Mouse (Mus musculus): Measurements from ENCODE around the gene Bcar3. TPM values are rescaled to one million over a fixed set of nuclear protein-coding genes. Genes with fewer than 3 reads are reported as not detected.
A peak's percentile ranks its signal among the peaks of the same experiment; 100 is the strongest.

Gene Bcar3
- polyA plus RNA-seq, 1 experiment from 2014 or later: 2.8 TPM

DNA sequence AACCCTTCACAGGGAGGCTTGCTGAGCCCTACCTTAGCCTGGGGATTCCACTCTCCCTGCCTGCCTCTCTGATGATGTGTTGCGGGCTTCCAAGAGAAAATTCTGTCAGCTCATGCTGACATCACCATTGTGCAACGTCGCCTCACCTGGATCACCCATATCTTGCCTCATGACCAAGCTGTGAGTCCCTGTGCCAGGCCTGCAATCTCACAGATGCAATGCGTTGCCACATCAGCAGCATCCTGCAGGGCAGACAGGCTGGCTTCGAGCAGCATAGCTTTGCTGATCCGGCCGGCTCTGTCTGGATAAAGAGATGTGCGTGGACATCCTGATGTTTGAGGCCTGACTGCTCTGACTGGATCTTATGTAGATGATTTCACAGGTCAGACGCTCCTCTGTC, 169.2 kb downstream of the Bcar3 start:
- 86% methylated on average over 9 of the region's 9 CpGs for WGBS
- ATAC-seq (ENCODE audit: insufficient number of reproducible peaks, insufficient read depth, low FRiP score, low read depth): no peak
- H3K4me3 ChIP-seq (ENCODE audit: control insufficient read depth in 1 of 2, insufficient read depth in 1 of 2, low read depth in 1 of 2, low read length in 2 of 2): no peak overlapping the region
- no peak overlapping the region for H3K9ac ChIP-seq (ENCODE audit: low read length)
- H3K9me3 ChIP-seq (ENCODE audit: control insufficient read depth, low read length): no peaks in the 10 kb centered on the region
- no peak overlapping the region for H3K27ac ChIP-seq (replicated peaks in 1 of 2; ENCODE audit: control insufficient read depth in 1 of 2, insufficient read depth in 1 of 2, low read depth in 2 of 2, low read length in 2 of 2)
- peaks cover 0 to 5% of the 10 kb centered on the region in 2 experiments; a peak in 3 of 4 replicates for H3K4me1 ChIP-seq (ENCODE audit: control insufficient read depth in 2 of 2, insufficient read depth in 2 of 2, low read length in 2 of 2)
- H3K27me3 ChIP-seq (ENCODE audit: control insufficient read depth, insufficient read depth, low read length): peaks cover 59% of the 10 kb centered on the region
- H3K36me3 ChIP-seq (ENCODE audit: control insufficient read depth, insufficient read depth, low read length): no peaks in the 10 kb centered on the region
- H3K4me2 ChIP-seq (ENCODE audit: low read length): no peak overlapping the region

DNA sequence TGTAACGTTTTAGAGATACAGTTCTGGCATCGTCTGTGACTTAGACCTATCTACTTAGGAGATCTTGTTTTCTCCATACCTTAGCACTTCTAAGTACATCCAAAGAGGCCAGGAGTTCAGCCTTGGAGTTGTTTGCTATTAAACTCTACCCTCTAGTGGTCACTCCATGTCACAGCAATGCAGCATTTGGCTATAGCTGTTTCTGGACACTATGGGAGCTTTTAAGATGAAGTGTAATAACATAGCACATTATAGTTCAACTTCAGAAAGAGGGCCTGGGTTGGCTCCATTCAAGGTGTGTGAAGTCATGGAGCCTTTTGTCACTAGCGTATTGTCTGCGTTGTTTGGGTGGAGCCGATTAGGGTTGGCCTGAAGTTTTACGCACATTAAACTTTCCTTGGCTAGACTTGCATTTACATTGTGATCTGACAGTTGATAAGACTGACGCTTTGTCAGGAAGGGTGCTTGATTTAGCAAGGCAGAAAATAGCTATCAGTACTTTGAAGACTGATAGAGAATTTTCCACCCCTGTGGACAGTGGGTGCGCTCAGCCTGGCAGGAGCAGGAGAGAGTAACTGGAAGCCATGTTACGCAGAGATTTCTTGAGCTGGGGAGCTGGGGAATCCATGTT, 172.3 kb downstream of the Bcar3 start:
- 37% methylated on average over 9 of the region's 9 CpGs for WGBS
- H3K4me3 ChIP-seq (ENCODE audit: control insufficient read depth in 1 of 2, insufficient read depth in 1 of 2, low read depth in 1 of 2, low read length in 2 of 2): no peak overlapping the region
- H3K4me1 ChIP-seq (ENCODE audit: control insufficient read depth in 2 of 2, insufficient read depth in 2 of 2, low read length in 2 of 2): peaks cover 6 to 7% of the 10 kb centered on the region in 2 experiments
- H3K4me2 ChIP-seq (ENCODE audit: low read length): no peak overlapping the region
- H3K9me3 ChIP-seq (ENCODE audit: control insufficient read depth, low read length): no peaks in the 10 kb centered on the region
- H3K36me3 ChIP-seq (ENCODE audit: control insufficient read depth, insufficient read depth, low read length): no peaks in the 10 kb centered on the region
- no peak overlapping the region for H3K27ac ChIP-seq (replicated peaks in 1 of 2; ENCODE audit: control insufficient read depth in 1 of 2, insufficient read depth in 1 of 2, low read depth in 2 of 2, low read length in 2 of 2)
- peaks cover 69% of the 10 kb centered on the region for H3K27me3 ChIP-seq (ENCODE audit: control insufficient read depth, insufficient read depth, low read length)
- no peak for ATAC-seq (ENCODE audit: insufficient number of reproducible peaks, insufficient read depth, low FRiP score, low read depth)
- no peak overlapping the region for H3K9ac ChIP-seq (ENCODE audit: low read length)

DNA sequence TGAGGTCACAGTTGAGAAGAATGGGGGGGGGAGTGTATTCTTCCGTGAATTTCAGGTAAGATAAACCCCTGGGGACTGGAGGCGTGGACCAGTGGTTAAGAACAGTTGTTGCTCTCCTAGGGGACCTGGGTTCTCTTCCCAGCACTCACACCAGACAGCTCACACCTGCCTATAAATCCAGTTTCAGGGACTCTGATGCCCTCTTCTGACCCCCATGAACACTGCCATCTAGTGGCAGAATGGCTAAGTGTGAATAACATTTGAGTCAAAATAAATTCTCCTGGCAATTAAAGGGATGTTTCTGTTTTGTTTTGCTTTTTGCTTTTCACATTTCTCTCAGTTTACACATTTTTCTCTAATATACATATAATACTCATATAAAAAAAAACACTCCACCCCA, 174.0 kb downstream of the Bcar3 start:
- H3K9ac ChIP-seq (ENCODE audit: low read length): no peak overlapping the region
- ATAC-seq (ENCODE audit: insufficient number of reproducible peaks, insufficient read depth, low FRiP score, low read depth): no peak
- no peaks in the 10 kb centered on the region for H3K9me3 ChIP-seq (ENCODE audit: control insufficient read depth, low read length)
- peaks cover 77% of the 10 kb centered on the region for H3K27me3 ChIP-seq (ENCODE audit: control insufficient read depth, insufficient read depth, low read length)
- H3K27ac ChIP-seq (replicated peaks in 1 of 2; ENCODE audit: control insufficient read depth in 1 of 2, insufficient read depth in 1 of 2, low read depth in 2 of 2, low read length in 2 of 2): no peak overlapping the region
- no peaks in the 10 kb centered on the region for H3K36me3 ChIP-seq (ENCODE audit: control insufficient read depth, insufficient read depth, low read length)
- H3K4me3 ChIP-seq (ENCODE audit: control insufficient read depth in 1 of 2, insufficient read depth in 1 of 2, low read depth in 1 of 2, low read length in 2 of 2): no peak overlapping the region
- WGBS: 57% methylated on average over 2 of the region's 2 CpGs
- H3K4me2 ChIP-seq (ENCODE audit: low read length): no peak overlapping the region
- peaks cover 6 to 11% of the 10 kb centered on the region in 2 experiments for H3K4me1 ChIP-seq (ENCODE audit: control insufficient read depth in 2 of 2, insufficient read depth in 2 of 2, low read length in 2 of 2)

DNA sequence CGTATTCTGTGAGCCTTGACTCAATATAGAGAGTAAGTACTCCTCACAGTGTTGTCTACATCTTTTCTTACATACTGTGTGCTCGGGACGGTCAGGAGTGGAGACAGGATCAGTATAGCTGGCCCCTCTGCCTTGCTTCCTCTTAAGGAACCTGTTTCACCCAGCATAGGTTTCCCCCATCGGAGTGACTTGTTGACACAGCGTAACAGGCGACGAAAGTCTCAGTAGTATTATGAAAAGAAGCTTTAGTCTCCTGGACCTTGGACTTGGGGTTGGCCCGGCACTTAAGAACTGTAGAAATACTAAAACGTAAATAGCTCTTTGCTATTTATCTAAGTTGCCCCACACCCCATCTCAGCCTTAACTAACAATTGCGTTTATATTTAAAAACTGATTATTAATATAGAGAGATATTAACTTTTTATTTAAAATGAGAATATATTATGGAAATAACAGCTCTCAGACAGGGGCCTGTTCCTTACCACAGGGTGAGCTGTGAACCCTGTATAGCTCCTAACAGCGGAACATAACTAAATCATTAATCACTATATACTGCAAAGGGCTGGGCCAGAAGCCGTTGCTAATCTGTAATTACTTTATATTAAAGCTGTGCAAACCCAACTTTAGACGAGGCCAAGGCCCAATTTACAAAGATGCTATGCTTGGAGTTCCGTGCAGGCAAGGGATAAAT, 176.5 kb downstream of the Bcar3 start:
- Histone ChIP-seq H3K4me1 (ENCODE audit: control insufficient read depth in 2 of 2, insufficient read depth in 2 of 2, low read length in 2 of 2) (peaks cover 17 to 26% of the 10 kb centered on the region in 2 experiments), H3K36me3 (ENCODE audit: control insufficient read depth, insufficient read depth, low read length) (no peaks in the 10 kb centered on the region), H3K27me3 (ENCODE audit: control insufficient read depth, insufficient read depth, low read length) (peaks cover 73% of the 10 kb centered on the region), H3K9me3 (ENCODE audit: control insufficient read depth, low read length) (no peaks in the 10 kb centered on the region), H3K27ac (replicated peaks in 1 of 2; ENCODE audit: control insufficient read depth in 1 of 2, insufficient read depth in 1 of 2, low read depth in 2 of 2, low read length in 2 of 2) (no peak overlapping the region), H3K4me3 (ENCODE audit: control insufficient read depth in 1 of 2, insufficient read depth in 1 of 2, low read depth in 1 of 2, low read length in 2 of 2) (no peak overlapping the region), H3K9ac (ENCODE audit: low read length) (no peak overlapping the region), H3K4me2 (ENCODE audit: low read length) (no peak overlapping the region)
- WGBS: 80% methylated on average over 14 of the region's 14 CpGs
- no peak for ATAC-seq (ENCODE audit: insufficient number of reproducible peaks, insufficient read depth, low FRiP score, low read depth)

DNA sequence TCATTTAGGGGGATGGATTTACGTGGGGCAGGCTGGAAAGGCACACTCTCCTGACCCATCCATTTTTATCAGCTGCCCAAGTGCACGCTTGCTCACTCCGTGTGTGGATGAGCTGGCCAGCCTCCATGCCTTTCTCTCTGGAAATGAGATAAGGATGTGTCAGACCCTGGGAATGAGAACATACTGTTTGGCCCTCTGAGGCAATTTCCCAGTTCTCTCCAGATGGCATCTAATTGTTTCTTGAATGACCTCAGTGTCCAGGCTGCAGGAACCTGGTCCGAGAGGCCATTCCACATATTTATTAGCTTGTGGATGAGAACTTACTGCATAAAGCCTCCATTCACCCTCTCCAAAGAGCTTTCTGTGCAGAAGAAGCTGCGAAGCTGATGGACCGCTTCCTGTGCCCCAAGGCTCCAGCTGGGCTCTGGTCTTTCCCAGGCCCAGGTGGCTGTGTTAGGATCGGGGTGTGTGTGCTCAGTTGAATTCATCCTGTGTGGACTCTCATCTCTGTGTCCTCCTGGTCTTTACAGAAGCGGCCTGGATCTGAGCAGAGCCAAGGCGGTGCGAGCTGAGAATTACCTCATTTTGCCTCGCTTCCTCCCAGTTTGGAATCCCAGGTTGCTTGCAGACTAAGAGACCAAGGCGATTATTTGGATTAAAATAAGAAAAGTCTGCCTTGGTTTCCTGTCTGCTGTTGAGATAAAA, 177.2 kb downstream of the Bcar3 start:
- H3K4me2 ChIP-seq (ENCODE audit: low read length): no peak overlapping the region
- peaks cover 17 to 26% of the 10 kb centered on the region in 2 experiments for H3K4me1 ChIP-seq (ENCODE audit: control insufficient read depth in 2 of 2, insufficient read depth in 2 of 2, low read length in 2 of 2)
- no peak overlapping the region for H3K4me3 ChIP-seq (ENCODE audit: control insufficient read depth in 1 of 2, insufficient read depth in 1 of 2, low read depth in 1 of 2, low read length in 2 of 2)
- H3K9ac ChIP-seq (ENCODE audit: low read length): no peak overlapping the region
- H3K36me3 ChIP-seq (ENCODE audit: control insufficient read depth, insufficient read depth, low read length): no peaks in the 10 kb centered on the region
- no peak overlapping the region for H3K27ac ChIP-seq (replicated peaks in 1 of 2; ENCODE audit: control insufficient read depth in 1 of 2, insufficient read depth in 1 of 2, low read depth in 2 of 2, low read length in 2 of 2)
- no peak for ATAC-seq (ENCODE audit: insufficient number of reproducible peaks, insufficient read depth, low FRiP score, low read depth)
- peaks cover 80% of the 10 kb centered on the region for H3K27me3 ChIP-seq (ENCODE audit: control insufficient read depth, insufficient read depth, low read length)
- H3K9me3 ChIP-seq (ENCODE audit: control insufficient read depth, low read length): no peaks in the 10 kb centered on the region
- 42% methylated on average over 12 of the region's 12 CpGs for WGBS

DNA sequence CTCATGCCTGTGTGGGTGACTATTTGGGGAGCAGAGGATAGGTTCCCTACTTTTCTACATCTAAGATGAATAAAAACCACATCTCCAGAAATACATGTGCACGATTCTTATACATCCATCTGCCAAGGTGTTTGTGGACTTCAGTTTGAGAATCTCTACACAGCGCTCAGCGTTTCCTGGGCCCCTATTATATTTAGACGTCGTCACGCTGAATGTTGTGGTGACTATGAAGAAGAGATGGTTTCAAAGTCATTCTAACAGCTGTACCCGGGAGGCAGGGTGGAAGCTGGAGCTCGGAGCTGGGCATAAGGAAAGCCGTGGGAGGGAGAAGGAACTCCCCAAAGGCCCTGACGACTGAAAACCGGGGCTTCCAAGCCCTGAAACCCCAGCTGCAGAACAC, 178.5 kb downstream of the Bcar3 start:
- Histone ChIP-seq H3K4me1 (ENCODE audit: control insufficient read depth in 2 of 2, insufficient read depth in 2 of 2, low read length in 2 of 2) (peaks cover 17 to 26% of the 10 kb centered on the region in 2 experiments), H3K27me3 (ENCODE audit: control insufficient read depth, insufficient read depth, low read length) (peaks cover 82% of the 10 kb centered on the region)

DNA sequence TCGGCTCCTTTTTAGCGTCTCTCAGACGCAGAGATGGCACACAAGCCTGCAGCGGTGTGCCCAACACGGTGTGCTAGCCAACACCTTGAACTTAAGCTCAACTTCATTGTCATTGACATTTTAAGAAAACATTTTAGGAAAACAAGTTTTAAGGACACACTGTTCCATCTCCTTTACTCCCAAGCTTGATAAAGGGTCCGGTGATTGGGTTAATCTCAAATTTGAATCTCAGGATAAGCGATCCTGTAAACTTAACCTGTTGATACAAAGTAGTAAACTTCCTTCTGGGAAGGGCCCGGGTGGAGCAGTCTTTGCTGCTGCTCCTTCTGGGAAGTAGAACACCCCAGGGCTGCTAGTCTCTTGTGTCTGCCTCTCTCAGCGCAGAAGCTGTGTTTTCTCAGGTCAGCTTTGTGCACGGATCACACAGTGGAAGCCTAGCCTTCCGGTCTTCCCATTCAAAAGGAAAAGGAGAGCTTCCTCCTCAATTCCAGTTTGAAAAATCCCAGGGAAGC, 179.6 kb downstream of the Bcar3 start:
- ATAC-seq (ENCODE audit: insufficient number of reproducible peaks, insufficient read depth, low FRiP score, low read depth): 0 out of 2 replicates have a peak, but pooled peaks have one; percentile 7
- WGBS: 50% methylated on average over 11 of the region's 11 CpGs
- H3K9ac ChIP-seq (ENCODE audit: low read length): no peak overlapping the region
- H3K4me3 ChIP-seq (ENCODE audit: control insufficient read depth in 1 of 2, insufficient read depth in 1 of 2, low read depth in 1 of 2, low read length in 2 of 2): peak overlapping the region in 1 of 2 experiments; percentile 9; a peak in 1 of 4 replicates
- peaks cover 88% of the 10 kb centered on the region for H3K27me3 ChIP-seq (ENCODE audit: control insufficient read depth, insufficient read depth, low read length)
- no peaks in the 10 kb centered on the region for H3K36me3 ChIP-seq (ENCODE audit: control insufficient read depth, insufficient read depth, low read length)
- peak overlapping the region in 1 of 2 experiments; percentile 60; a peak in 1 of 4 replicates for H3K27ac ChIP-seq (replicated peaks in 1 of 2; ENCODE audit: control insufficient read depth in 1 of 2, insufficient read depth in 1 of 2, low read depth in 2 of 2, low read length in 2 of 2)
- no peaks in the 10 kb centered on the region for H3K9me3 ChIP-seq (ENCODE audit: control insufficient read depth, low read length)
- peaks cover 20 to 26% of the 10 kb centered on the region in 2 experiments for H3K4me1 ChIP-seq (ENCODE audit: control insufficient read depth in 2 of 2, insufficient read depth in 2 of 2, low read length in 2 of 2)
- H3K4me2 ChIP-seq (ENCODE audit: low read length): peak overlapping the region; percentile 51

More for the DNA sequence above, 178.5 kb downstream of the Bcar3 start:
- Histone ChIP-seq H3K36me3 (ENCODE audit: control insufficient read depth, insufficient read depth, low read length) (no peaks in the 10 kb centered on the region), H3K27ac (replicated peaks in 1 of 2; ENCODE audit: control insufficient read depth in 1 of 2, insufficient read depth in 1 of 2, low read depth in 2 of 2, low read length in 2 of 2) (no peak overlapping the region), H3K9ac (ENCODE audit: low read length) (no peak overlapping the region), H3K9me3 (ENCODE audit: control insufficient read depth, low read length) (no peaks in the 10 kb centered on the region), H3K4me3 (ENCODE audit: control insufficient read depth in 1 of 2, insufficient read depth in 1 of 2, low read depth in 1 of 2, low read length in 2 of 2) (no peak overlapping the region), H3K4me2 (ENCODE audit: low read length) (no peak overlapping the region)
- no peak for ATAC-seq (ENCODE audit: insufficient number of reproducible peaks, insufficient read depth, low FRiP score, low read depth)
- WGBS: 78% methylated on average over 11 of the region's 11 CpGs

Data from heart, embryonic 14.5 days (tissue).